Mouse (Mus musculus): ENCODE results near the gene Nadsyn1.

DNA sequence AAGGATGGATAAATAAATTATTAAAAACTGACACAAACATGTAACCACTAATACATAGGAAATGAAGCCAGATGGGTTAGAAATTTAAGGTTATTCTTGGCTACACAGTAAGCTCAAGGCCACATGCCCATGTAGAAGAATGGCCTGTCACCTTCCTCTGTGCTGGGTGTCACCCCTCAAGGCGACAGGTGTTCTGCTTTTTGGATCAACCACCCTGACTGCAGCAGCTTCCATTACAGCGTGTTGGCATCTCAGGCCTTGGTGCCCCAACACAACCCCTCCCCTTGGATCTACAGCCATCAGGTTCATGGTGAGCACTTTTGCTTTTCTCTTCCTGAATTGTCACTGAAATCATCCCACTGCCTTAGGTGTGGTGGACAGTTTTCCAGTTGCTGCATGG, 10.0 kb upstream of the Nadsyn1 start:
- TF ChIP-seq CTCF (IDR thresholded peaks at IDR 0.05; ENCODE audit: low read depth) (no peak), EP300 (IDR thresholded peaks at IDR 0.05; ENCODE audit: low read depth) (no peak)
